ENCODE assay signal across 10 mouse cellular contexts in genomic region chr3:90084790-90085189, GRCm38 (mm10). TPM values are rescaled to one million over a fixed set of nuclear protein-coding genes. Genes with fewer than 3 reads are reported as not detected.
A peak's percentile ranks its signal among the peaks of the same experiment; 100 is the strongest.
DNase-seq lines count a peak whose midpoint lies in the region; ATAC-seq and TF ChIP-seq lines count a peak whose summit lies in the region.
"Had no signal": no experiment of that assay in that cellular context is flagged by ENCODE, and none has a peak within 500 bp of the region (broad histone marks: within the 10 kb centered on the region; RNA-seq: fewer than 3 reads in every experiment).

No protein-coding gene starts in this region.

- no peaks in the 10 kb centered on the region for H3K27me3 ChIP-seq in hindbrain, embryonic 12.5 days
- no peaks in the 10 kb centered on the region for H3K27me3 ChIP-seq in hindbrain, embryonic 16.5 days (replicated peaks; ENCODE audit: control insufficient read depth, insufficient read depth, low read length)
- no peaks in the 10 kb centered on the region for H3K27me3 ChIP-seq in midbrain, embryonic 14.5 days (ENCODE audit: control insufficient read depth, insufficient read depth, low read length)
- no peaks in the 10 kb centered on the region for H3K27me3 ChIP-seq in midbrain, embryonic 16.5 days (ENCODE audit: control insufficient read depth, insufficient read depth, low read depth, low read length)
- no peaks in the 10 kb centered on the region for H3K27me3 ChIP-seq in heart, postnatal 0 days (ENCODE audit: control insufficient read depth, insufficient read depth, low read length)
- no peaks in the 10 kb centered on the region for H3K27me3 ChIP-seq in stomach, embryonic 16.5 days (ENCODE audit: control insufficient read depth, insufficient read depth, low read length)

- H3K36me3 ChIP-seq in hindbrain, embryonic 12.5 days: peaks cover 34% of the 10 kb centered on the region
- H3K36me3 ChIP-seq in hindbrain, embryonic 16.5 days (ENCODE audit: control insufficient read depth, insufficient read depth, low read length): peaks cover 22% of the 10 kb centered on the region
- H3K36me3 ChIP-seq in midbrain, embryonic 14.5 days (ENCODE audit: control insufficient read depth, insufficient read depth, low read length): peaks cover 32% of the 10 kb centered on the region
- peaks cover 21% of the 10 kb centered on the region for H3K36me3 ChIP-seq in midbrain, embryonic 16.5 days (ENCODE audit: control insufficient read depth, insufficient read depth, low read length)
- peaks cover 35% of the 10 kb centered on the region for H3K36me3 ChIP-seq in heart, postnatal 0 days (replicated peaks; ENCODE audit: control insufficient read depth, insufficient read depth, low read length)
- H3K36me3 ChIP-seq in stomach, embryonic 16.5 days (ENCODE audit: control insufficient read depth, insufficient read depth, low read length): peaks cover 16% of the 10 kb centered on the region; the same call in 1 of the 2 replicates

- no peak for ATAC-seq in hindbrain, embryonic 12.5 days (ENCODE audit: low FRiP score)
- no peak for ATAC-seq in hindbrain, embryonic 16.5 days
- ATAC-seq in midbrain, embryonic 14.5 days (ENCODE audit: low FRiP score, low TSS enrichment): no peak
- ATAC-seq in midbrain, embryonic 16.5 days: no peak
- ATAC-seq in heart, postnatal 0 days (ENCODE audit: insufficient read depth, low read depth): no peak
- ATAC-seq in stomach, embryonic 16.5 days (ENCODE audit: insufficient read depth, low FRiP score): no peak

- H3K9me3 ChIP-seq in hindbrain, embryonic 12.5 days (replicated peaks): no peaks in the 10 kb centered on the region
- H3K9me3 ChIP-seq in hindbrain, embryonic 16.5 days (ENCODE audit: control insufficient read depth, low read length): no peaks in the 10 kb centered on the region
- H3K9me3 ChIP-seq in midbrain, embryonic 14.5 days (ENCODE audit: control insufficient read depth, low read length): no peaks in the 10 kb centered on the region
- H3K9me3 ChIP-seq in midbrain, embryonic 16.5 days (replicated peaks; ENCODE audit: control insufficient read depth, low read length, poor library complexity, severe bottlenecking): no peaks in the 10 kb centered on the region
- H3K9me3 ChIP-seq in heart, postnatal 0 days (replicated peaks; ENCODE audit: control insufficient read depth, low read length): no peaks in the 10 kb centered on the region
- H3K9me3 ChIP-seq in stomach, embryonic 16.5 days (replicated peaks; ENCODE audit: control insufficient read depth, low read length): no peaks in the 10 kb centered on the region

- WGBS in hindbrain, embryonic 12.5 days: 87% methylated on average over 4 of the region's 4 CpGs
- WGBS in hindbrain, embryonic 16.5 days: 72% methylated on average over 4 of the region's 4 CpGs
- WGBS in midbrain, embryonic 14.5 days: 86% methylated on average over 4 of the region's 4 CpGs
- WGBS in midbrain, embryonic 16.5 days: 91% methylated on average over 4 of the region's 4 CpGs
- WGBS in heart, postnatal 0 days: 33% methylated on average over 4 of the region's 4 CpGs
- WGBS in stomach, embryonic 16.5 days: 50% methylated on average over 4 of the region's 4 CpGs

- H3K4me3 ChIP-seq in hindbrain, embryonic 12.5 days: no peak overlapping the region
- H3K4me3 ChIP-seq in hindbrain, embryonic 16.5 days (ENCODE audit: low read length): no peak overlapping the region
- no peak overlapping the region for H3K4me3 ChIP-seq in midbrain, embryonic 14.5 days (replicated peaks; ENCODE audit: low read depth, low read length)
- H3K4me3 ChIP-seq in midbrain, embryonic 16.5 days (ENCODE audit: low read depth, low read length): no peak overlapping the region
- H3K4me3 ChIP-seq in heart, postnatal 0 days (ENCODE audit: low read depth, low read length): no peak overlapping the region
- H3K4me3 ChIP-seq in stomach, embryonic 16.5 days (replicated peaks; ENCODE audit: low read length): no peak overlapping the region

- H3K27ac ChIP-seq in hindbrain, embryonic 12.5 days: no peak overlapping the region
- no peak overlapping the region for H3K27ac ChIP-seq in hindbrain, embryonic 16.5 days (ENCODE audit: low read depth, low read length)
- H3K27ac ChIP-seq in midbrain, embryonic 14.5 days (replicated peaks; ENCODE audit: low read depth, low read length): 0 out of 2 replicates have a peak overlapping the region, but pooled peaks have one; percentile 32
- H3K27ac ChIP-seq in midbrain, embryonic 16.5 days (ENCODE audit: low read length): no peak overlapping the region
- H3K27ac ChIP-seq in heart, postnatal 0 days (ENCODE audit: low read depth): peak overlapping the region; percentile 59
- peak overlapping the region; percentile 91 for H3K27ac ChIP-seq in stomach, embryonic 16.5 days (ENCODE audit: low read length)

- DNase-seq in midbrain, embryonic 14.5 days: no peak
- no peak for DNase-seq in heart, postnatal 0 days (ENCODE audit: low spot score)
- no peak for DNase-seq in layer of hippocampus, adult 9-10 months (ENCODE audit: low spot score)
- DNase-seq in embryo, embryonic 10 days (ENCODE audit: low spot score): no peak
- DNase-seq: retina, postnatal 1 day; thymus, adult 2 months had no signal

- TF ChIP-seq CTCF in heart, postnatal 0 days (IDR thresholded peaks at IDR 0.05; ENCODE audit: low read depth): no peak

- TF ChIP-seq EP300 in heart, postnatal 0 days (IDR thresholded peaks at IDR 0.05; ENCODE audit: low read depth): no peak

- H3K9ac ChIP-seq in hindbrain, embryonic 12.5 days: 0 out of 2 replicates have a peak overlapping the region, but pooled peaks have one; percentile 3
- H3K9ac ChIP-seq in hindbrain, embryonic 16.5 days (ENCODE audit: low read depth, low read length): no peak overlapping the region
- H3K9ac ChIP-seq in midbrain, embryonic 14.5 days (replicated peaks; ENCODE audit: low read length): no peak overlapping the region
- no peak overlapping the region for H3K9ac ChIP-seq in midbrain, embryonic 16.5 days (ENCODE audit: low read depth, low read length)
- no peak overlapping the region for H3K9ac ChIP-seq in heart, postnatal 0 days (replicated peaks; ENCODE audit: low read depth, low read length)
- no peak overlapping the region for H3K9ac ChIP-seq in stomach, embryonic 16.5 days (ENCODE audit: low read length)

- peaks cover 46% of the 10 kb centered on the region for H3K4me1 ChIP-seq in hindbrain, embryonic 12.5 days
- peaks cover 35% of the 10 kb centered on the region for H3K4me1 ChIP-seq in hindbrain, embryonic 16.5 days (ENCODE audit: control insufficient read depth, insufficient read depth, low read depth, low read length)
- H3K4me1 ChIP-seq in midbrain, embryonic 14.5 days (ENCODE audit: control insufficient read depth, insufficient read depth, low read length): peaks cover 32% of the 10 kb centered on the region
- H3K4me1 ChIP-seq in midbrain, embryonic 16.5 days (ENCODE audit: control insufficient read depth, insufficient read depth, low read length): peaks cover 46% of the 10 kb centered on the region
- H3K4me1 ChIP-seq in heart, postnatal 0 days (ENCODE audit: control insufficient read depth, insufficient read depth): peaks cover 44% of the 10 kb centered on the region
- H3K4me1 ChIP-seq in stomach, embryonic 16.5 days (ENCODE audit: control insufficient read depth, insufficient read depth, low read length): peaks cover 40% of the 10 kb centered on the region

- H3K4me2 ChIP-seq in hindbrain, embryonic 12.5 days (replicated peaks): no peak overlapping the region
- no peak overlapping the region for H3K4me2 ChIP-seq in hindbrain, embryonic 16.5 days (ENCODE audit: low read length)
- no peak overlapping the region for H3K4me2 ChIP-seq in midbrain, embryonic 14.5 days (ENCODE audit: low read length)
- H3K4me2 ChIP-seq in midbrain, embryonic 16.5 days (ENCODE audit: low read length): no peak overlapping the region
- H3K4me2 ChIP-seq in heart, postnatal 0 days (ENCODE audit: low read depth, low read length): peak overlapping the region; percentile 73; the same call in 1 of the 2 replicates
- H3K4me2 ChIP-seq in stomach, embryonic 16.5 days (ENCODE audit: low read depth, low read length): 0 out of 2 replicates have a peak overlapping the region, but pooled peaks have one; percentile 83

RNA-seq across cellular contexts. Expression of gene Tpm3, which starts 12.3 kb away (rescaled TPM):
- polyA plus RNA-seq in hindbrain, embryonic 12.5 days (2016; fragmentation: Nextera tagmentation; extraction: Ambion mirVana): 510 and 525 TPM in 2 replicates
- polyA plus RNA-seq in hindbrain, embryonic 16.5 days (2015; fragmentation: Nextera tagmentation; extraction: Ambion mirVana): 343 and 357 TPM in 2 replicates
- 333 and 357 TPM in 2 replicates for polyA plus RNA-seq in midbrain, embryonic 14.5 days (2014; fragmentation: Nextera tagmentation; extraction: Ambion mirVana)
- polyA plus RNA-seq in midbrain, embryonic 16.5 days (2015; fragmentation: Nextera tagmentation; extraction: Ambion mirVana): 377 and 415 TPM in 2 replicates
- total RNA-seq in heart, postnatal 0 days (2014; rRNA removed; ENCODE audit: low replicate concordance): 88.0 and 99.5 TPM in 2 replicates
- 139 and 145 TPM in 2 replicates for polyA plus RNA-seq in heart, postnatal 0 days (2015; fragmentation: Nextera tagmentation; extraction: Ambion mirVana)
- 525 and 570 TPM in 2 replicates for polyA plus RNA-seq in stomach, embryonic 16.5 days (2015; fragmentation: Nextera tagmentation; extraction: Ambion mirVana)

RNA-seq across cellular contexts. Expression of gene Nup210l, which starts 19.1 kb away (rescaled TPM):
- polyA plus RNA-seq in hindbrain, embryonic 12.5 days (2016; fragmentation: Nextera tagmentation; extraction: Ambion mirVana): 0.51 and 0.75 TPM in 2 replicates
- 0.26 and 0.30 TPM in 2 replicates for polyA plus RNA-seq in hindbrain, embryonic 16.5 days (2015; fragmentation: Nextera tagmentation; extraction: Ambion mirVana)
- polyA plus RNA-seq in midbrain, embryonic 14.5 days (2014; fragmentation: Nextera tagmentation; extraction: Ambion mirVana): 0.18 and 0.61 TPM in 2 replicates
- polyA plus RNA-seq in midbrain, embryonic 16.5 days (2015; fragmentation: Nextera tagmentation; extraction: Ambion mirVana): 0.16 and 0.35 TPM in 2 replicates
- 0.04 and 0.27 TPM in 2 replicates for total RNA-seq in heart, postnatal 0 days (2014; rRNA removed; ENCODE audit: low replicate concordance)
- polyA plus RNA-seq in heart, postnatal 0 days (2015; fragmentation: Nextera tagmentation; extraction: Ambion mirVana): 0.04 TPM in 1 of 2 replicates, not detected in the other
- polyA plus RNA-seq in stomach, embryonic 16.5 days (2015; fragmentation: Nextera tagmentation; extraction: Ambion mirVana): 0.28 and 0.34 TPM in 2 replicates

RNA-seq across cellular contexts. Expression of gene Ubap2l, which starts 32.4 kb away (rescaled TPM):
- polyA plus RNA-seq in hindbrain, embryonic 12.5 days (2016; fragmentation: Nextera tagmentation; extraction: Ambion mirVana): 201 and 227 TPM in 2 replicates
- 105 and 122 TPM in 2 replicates for polyA plus RNA-seq in hindbrain, embryonic 16.5 days (2015; fragmentation: Nextera tagmentation; extraction: Ambion mirVana)
- 126 and 174 TPM in 2 replicates for polyA plus RNA-seq in midbrain, embryonic 14.5 days (2014; fragmentation: Nextera tagmentation; extraction: Ambion mirVana)
- polyA plus RNA-seq in midbrain, embryonic 16.5 days (2015; fragmentation: Nextera tagmentation; extraction: Ambion mirVana): 120 and 132 TPM in 2 replicates
- 64.2 and 69.7 TPM in 2 replicates for total RNA-seq in heart, postnatal 0 days (2014; rRNA removed; ENCODE audit: low replicate concordance)
- 88.9 and 92.0 TPM in 2 replicates for polyA plus RNA-seq in heart, postnatal 0 days (2015; fragmentation: Nextera tagmentation; extraction: Ambion mirVana)
- 141 and 142 TPM in 2 replicates for polyA plus RNA-seq in stomach, embryonic 16.5 days (2015; fragmentation: Nextera tagmentation; extraction: Ambion mirVana)

RNA-seq across cellular contexts. Expression of gene 4933434E20Rik, which starts 33.4 kb away (rescaled TPM):
- 187 and 198 TPM in 2 replicates for polyA plus RNA-seq in hindbrain, embryonic 12.5 days (2016; fragmentation: Nextera tagmentation; extraction: Ambion mirVana)
- polyA plus RNA-seq in hindbrain, embryonic 16.5 days (2015; fragmentation: Nextera tagmentation; extraction: Ambion mirVana): 207 TPM in 2 replicates
- polyA plus RNA-seq in midbrain, embryonic 14.5 days (2014; fragmentation: Nextera tagmentation; extraction: Ambion mirVana): 229 and 241 TPM in 2 replicates
- polyA plus RNA-seq in midbrain, embryonic 16.5 days (2015; fragmentation: Nextera tagmentation; extraction: Ambion mirVana): 224 and 225 TPM in 2 replicates
- 111 and 183 TPM in 2 replicates for total RNA-seq in heart, postnatal 0 days (2014; rRNA removed; ENCODE audit: low replicate concordance)
- polyA plus RNA-seq in heart, postnatal 0 days (2015; fragmentation: Nextera tagmentation; extraction: Ambion mirVana): 151 and 165 TPM in 2 replicates
- polyA plus RNA-seq in stomach, embryonic 16.5 days (2015; fragmentation: Nextera tagmentation; extraction: Ambion mirVana): 157 and 158 TPM in 2 replicates

Comparison
In these comparisons a context has a peak if more than half of its experiments do, and no peak if none do; other contexts are left out.
1. H3K27ac ChIP-seq: peak in midbrain, embryonic 14.5 days (single experiment), heart, postnatal 0 days (single experiment) and stomach, embryonic 16.5 days (single experiment); none in hindbrain, embryonic 12.5 days (single experiment), hindbrain, embryonic 16.5 days (single experiment) and midbrain, embryonic 16.5 days (single experiment).
2. H3K4me2 ChIP-seq: peak in heart, postnatal 0 days (single experiment) and stomach, embryonic 16.5 days (single experiment); none in hindbrain, embryonic 12.5 days (single experiment), hindbrain, embryonic 16.5 days (single experiment), midbrain, embryonic 14.5 days (single experiment) and midbrain, embryonic 16.5 days (single experiment).